Mouse (Mus musculus) forebrain, embryonic 14.5 days (tissue): ENCODE results near the gene Ccdc85c. TPM values are rescaled to one million over a fixed set of nuclear protein-coding genes. Genes with fewer than 3 reads are reported as not detected.

ENCODE experiments used
- ATAC-seq: fragments of 200-750 bp; cut with Nextera tagmentation; 2 replicates; pipeline ENCODE4 v1.8.0; 2017; ENCODE audit warnings: mild to moderate bottlenecking, moderate library complexity
- DNase-seq: peaks from one replicate; pipeline ENCODE4 v3.0.0-alpha.2; 2015; ENCODE audit warnings: low spot score
- H3K27ac ChIP-seq: fragments of 300-500 bp; sonication (generic); 2 replicates; pipeline ENCODE4 v1.5.1; 2014; ENCODE audit warnings: low read depth, mild to moderate bottlenecking, control low read depth, low read length, moderate library complexity
- H3K27me3 ChIP-seq: fragments of 300-500 bp; sonication (generic); replicated peaks from 2 replicates; pipeline ENCODE4 v1.6.1; 2014; ENCODE audit warnings: low read length, control low read depth, mixed read lengths; ENCODE audit not compliant: control insufficient read depth, insufficient read depth
- H3K36me3 ChIP-seq: fragments of 300-500 bp; sonication (generic); 2 replicates; pipeline ENCODE4 v1.6.1; 2014; ENCODE audit warnings: low read length, control low read depth; ENCODE audit not compliant: control insufficient read depth, insufficient read depth
- H3K4me1 ChIP-seq: fragments of 300-500 bp; sonication (generic); 2 replicates; pipeline ENCODE4 v1.6.1; 2014; ENCODE audit warnings: antibody characterized with exemption, low read length, control low read depth; ENCODE audit not compliant: control insufficient read depth, insufficient read depth
- H3K4me2 ChIP-seq: fragments of 300-500 bp; sonication (generic); 2 replicates; pipeline ENCODE4 v1.6.1; 2014; ENCODE audit warnings: mild to moderate bottlenecking, control low read depth, low read length
- H3K4me3 ChIP-seq: fragments of 300-500 bp; sonication (generic); 2 replicates; pipeline ENCODE4 v1.5.1; 2014; ENCODE audit warnings: low read depth, low read length, control low read depth
- H3K9ac ChIP-seq: fragments of 300-500 bp; sonication (generic); 2 replicates; pipeline ENCODE4 v1.6.1; 2014; ENCODE audit warnings: mild to moderate bottlenecking, low read length, control low read depth, moderate library complexity
- H3K9me3 ChIP-seq: fragments of 300-500 bp; sonication (generic); replicated peaks from 2 replicates; pipeline ENCODE4 v1.6.1; 2016; ENCODE audit warnings: low read length, control low read depth, mixed read lengths; ENCODE audit not compliant: control insufficient read depth
- whole genome bisulfite sequencing: fragments of 180-500 bp; shearing (Covaris S2); extraction: QIAGEN DNeasy Blood & Tissue Kit; methylation state at CpG from one replicate; pipeline ENCODE4 v1.1.7; 2014; 5-methylcytosine and 5-hydroxymethylcytosine counted together
- polyA plus RNA-seq: library from polyadenylated mRNA; unstranded; fragments of >200 nt; fragmentation: Nextera tagmentation; extraction: Ambion mirVana; gene quantifications from 2 replicates; pipeline ENCODE4 v1.2.1, GENCODE M21; 2014

Gene Ccdc85c
- polyA plus RNA-seq, 1 experiment from 2014 or later: 14.5 TPM

DNA sequence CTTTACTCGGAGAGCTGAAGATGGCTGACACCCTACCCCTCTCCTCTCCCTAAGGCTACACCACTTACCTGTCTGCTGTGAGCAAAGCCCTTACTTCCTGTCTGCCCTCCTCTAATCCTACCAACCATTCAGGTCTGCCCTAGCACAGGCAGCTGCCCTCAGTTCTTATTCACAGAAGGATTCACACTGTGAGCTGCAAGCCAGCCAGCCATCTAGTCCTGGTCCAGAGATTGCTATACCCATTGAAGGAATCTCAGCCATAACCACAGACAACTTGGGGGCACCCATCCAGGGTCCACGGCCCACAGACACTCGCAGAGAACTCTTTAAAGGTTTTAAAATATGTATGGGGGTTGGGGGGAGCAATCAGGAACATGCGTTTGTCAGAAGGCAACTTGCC is 11.2 kb upstream of the Ccdc85c start:
- no peak overlapping the region for H3K27ac ChIP-seq
- no peak for DNase-seq

DNA sequence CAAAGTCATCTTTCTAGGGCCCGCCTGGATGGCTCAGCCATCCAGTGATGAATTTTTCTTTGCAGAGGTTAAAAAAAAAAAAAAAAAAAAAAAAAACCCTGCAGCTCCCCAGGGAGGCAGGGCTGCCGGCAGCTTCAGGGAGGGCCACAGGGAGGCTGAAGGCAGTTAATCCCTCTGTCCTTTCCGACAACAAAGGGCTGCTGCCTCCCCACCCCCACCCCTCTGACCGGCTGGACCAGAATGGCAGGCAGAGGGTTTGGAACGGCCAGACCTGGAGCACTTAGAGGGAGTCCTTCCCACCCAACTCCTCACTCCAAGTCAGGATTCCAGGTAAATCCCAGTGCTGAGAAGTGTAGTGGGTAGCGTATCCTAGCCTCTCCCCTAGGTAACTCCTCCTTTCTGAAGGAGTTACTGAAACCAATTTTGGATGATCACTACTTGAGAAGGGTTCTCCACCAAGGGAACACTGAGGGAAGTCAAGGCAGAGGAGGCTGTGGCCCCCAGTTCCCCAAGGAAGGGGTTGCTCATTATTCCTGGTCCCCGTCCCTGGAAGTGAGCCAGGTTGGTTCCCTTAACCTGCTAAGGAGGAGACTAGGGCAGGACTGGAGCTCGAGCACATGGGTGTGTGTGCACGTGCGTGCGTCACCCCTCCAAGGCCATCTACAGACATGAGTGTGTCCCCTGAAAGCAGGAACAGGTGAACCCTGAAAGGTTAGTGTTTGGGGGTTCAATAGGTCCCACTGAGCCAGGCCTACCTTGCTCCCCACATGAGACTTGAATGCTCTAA is 10.2 kb upstream of the Ccdc85c start:
- H3K27ac ChIP-seq: peak overlapping the region; percentile 33
- H3K9me3 ChIP-seq: no peaks in the 10 kb centered on the region
- H3K27me3 ChIP-seq: no peaks in the 10 kb centered on the region
- H3K9ac ChIP-seq: peak overlapping the region; percentile 45; the same call in 1 of the 2 replicates
- WGBS: 21% methylated on average over 11 of the region's 11 CpGs
- no peaks in the 10 kb centered on the region for H3K36me3 ChIP-seq
- peaks cover 11% of the 10 kb centered on the region for H3K4me1 ChIP-seq
- DNase-seq (no peak), ATAC-seq (peak; percentile 24; the same call in 1 of the 2 replicates)
- peak overlapping the region; percentile 14 for H3K4me2 ChIP-seq
- no peak overlapping the region for H3K4me3 ChIP-seq

More for the DNA sequence above, 11.2 kb upstream of the Ccdc85c start:
- 78% methylated on average over 4 of the region's 4 CpGs for WGBS
- no peaks in the 10 kb centered on the region for H3K27me3 ChIP-seq
- H3K9me3 ChIP-seq: no peaks in the 10 kb centered on the region
- no peak overlapping the region for H3K9ac ChIP-seq
- no peak overlapping the region for H3K4me2 ChIP-seq
- no peak for ATAC-seq
- H3K4me3 ChIP-seq: no peak overlapping the region
- H3K4me1 ChIP-seq: peaks cover 11% of the 10 kb centered on the region
- H3K36me3 ChIP-seq: no peaks in the 10 kb centered on the region

DNA sequence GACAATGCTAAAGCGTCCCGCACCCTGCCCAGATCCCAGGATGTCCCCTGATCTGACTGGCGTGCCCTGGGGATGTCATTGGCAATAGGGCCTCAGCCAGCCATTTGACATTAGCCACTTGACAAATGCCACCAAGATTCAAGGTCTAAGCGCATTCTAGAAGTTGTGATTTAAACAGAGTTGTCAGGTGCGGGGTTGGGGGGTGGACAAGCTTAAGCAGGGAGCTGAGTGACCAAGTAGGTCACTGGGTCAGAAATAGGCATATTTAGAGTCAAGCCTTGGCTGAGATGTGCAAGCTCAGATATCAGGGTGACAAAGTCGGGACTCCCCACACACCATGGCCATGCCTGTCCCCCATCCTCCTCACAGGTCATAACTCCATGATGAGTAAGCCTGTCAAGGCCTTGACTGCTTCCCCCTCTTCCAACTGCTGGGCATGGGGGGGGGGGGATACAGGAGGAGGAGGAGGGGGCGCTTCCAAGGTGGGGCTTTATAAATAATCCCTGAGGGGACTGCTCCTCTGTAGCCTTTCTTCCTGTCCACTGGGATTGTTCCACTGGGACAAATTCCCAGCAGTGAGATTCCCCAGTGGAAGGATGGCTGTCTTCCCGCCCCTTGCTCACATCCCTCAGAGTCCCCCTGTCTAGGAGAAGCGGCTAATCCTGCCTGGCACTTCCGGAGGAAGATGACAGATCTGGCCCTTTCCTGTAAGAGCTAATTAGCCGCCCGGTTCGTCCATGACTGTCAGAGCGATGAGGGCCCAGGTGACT is 9.4 kb upstream of the Ccdc85c start:
- H3K27me3 ChIP-seq: no peaks in the 10 kb centered on the region
- 28% methylated on average over 14 of the region's 14 CpGs for WGBS
- H3K36me3 ChIP-seq: no peaks in the 10 kb centered on the region
- peak overlapping the region; percentile 14; the same call in 1 of the 2 replicates for H3K4me2 ChIP-seq
- H3K27ac ChIP-seq: peak overlapping the region; percentile 33
- H3K4me3 ChIP-seq: no peak overlapping the region
- H3K9ac ChIP-seq: peak overlapping the region; percentile 45; the same call in 1 of the 2 replicates
- ATAC-seq: peak; percentile 45
- peaks cover 11% of the 10 kb centered on the region for H3K4me1 ChIP-seq
- DNase-seq: no peak
- no peaks in the 10 kb centered on the region for H3K9me3 ChIP-seq

- no peaks in the 10 kb centered on the region for H3K27me3 ChIP-seq
- peak overlapping the region; percentile 80 for H3K4me2 ChIP-seq
- peaks cover 33% of the 10 kb centered on the region for H3K4me1 ChIP-seq
- no peaks in the 10 kb centered on the region for H3K36me3 ChIP-seq
- no peak overlapping the region for H3K4me3 ChIP-seq
- H3K9me3 ChIP-seq: no peaks in the 10 kb centered on the region
- 25% methylated on average over 15 of the region's 15 CpGs for WGBS
- ATAC-seq (no peak), DNase-seq (peak; percentile 53)
- H3K9ac ChIP-seq: 0 out of 2 replicates have a peak overlapping the region, but pooled peaks have one; percentile 21
- H3K27ac ChIP-seq: peak overlapping the region; percentile 55; the same call in 1 of the 2 replicates
Observed at GRCm38 (mm10) chr12:108278221-108278918, 3.1 kb upstream of the Ccdc85c start.

GRCm38 (mm10) chr12:108277341-108277841 is 2.2 kb upstream of the Ccdc85c start:
- DNase-seq (peak; percentile 70), ATAC-seq (no peak)
- no peaks in the 10 kb centered on the region for H3K36me3 ChIP-seq
- peak overlapping the region; percentile 55; the same call in 1 of the 2 replicates for H3K27ac ChIP-seq
- peak overlapping the region; percentile 84 for H3K9ac ChIP-seq
- H3K4me1 ChIP-seq: peaks cover 41% of the 10 kb centered on the region
- H3K27me3 ChIP-seq: no peaks in the 10 kb centered on the region
- H3K9me3 ChIP-seq: no peaks in the 10 kb centered on the region
- WGBS: 4% methylated on average over 12 of the region's 12 CpGs
- peak overlapping the region; percentile 74 for H3K4me3 ChIP-seq
- peak overlapping the region; percentile 80 for H3K4me2 ChIP-seq

- H3K9me3 ChIP-seq: no peaks in the 10 kb centered on the region
- DNase-seq (peak; percentile 79), ATAC-seq (no peak; the same call in 1 of the 2 replicates)
- H3K4me2 ChIP-seq: peak overlapping the region; percentile 80
- peak overlapping the region; percentile 91 for H3K27ac ChIP-seq
- H3K27me3 ChIP-seq: no peaks in the 10 kb centered on the region
- H3K9ac ChIP-seq: peak overlapping the region; percentile 84
- under 1% methylated on average over 47 of the region's 47 CpGs for WGBS
- H3K4me3 ChIP-seq: peak overlapping the region; percentile 74
- H3K4me1 ChIP-seq: peaks cover 54% of the 10 kb centered on the region
- H3K36me3 ChIP-seq: no peaks in the 10 kb centered on the region
Observed at GRCm38 (mm10) chr12:108275920-108276822, 946 bp upstream of the Ccdc85c start.

- peak; percentile 90 for ATAC-seq
- H3K27ac ChIP-seq: peak overlapping the region; percentile 91
- H3K9me3 ChIP-seq: no peaks in the 10 kb centered on the region
- peak overlapping the region; percentile 74 for H3K4me3 ChIP-seq
- peak; percentile 98 for DNase-seq
- peak overlapping the region; percentile 84 for H3K9ac ChIP-seq
- no peaks in the 10 kb centered on the region for H3K36me3 ChIP-seq
- peak overlapping the region; percentile 97 for H3K4me2 ChIP-seq
- no peaks in the 10 kb centered on the region for H3K27me3 ChIP-seq
- 0% methylated on average over 31 of the region's 37 CpGs for WGBS
- peaks cover 60% of the 10 kb centered on the region for H3K4me1 ChIP-seq
Observed at GRCm38 (mm10) chr12:108275508-108275890, 274 bp upstream of the Ccdc85c start.

GRCm38 (mm10) chr12:108274313-108274595 is 971 bp downstream of the Ccdc85c start:
- Histone ChIP-seq H3K27me3 (no peaks in the 10 kb centered on the region), H3K36me3 (no peaks in the 10 kb centered on the region), H3K4me2 (peak overlapping the region; percentile 97), H3K4me3 (peak overlapping the region; percentile 74), H3K9ac (peak overlapping the region; percentile 86), H3K9me3 (no peaks in the 10 kb centered on the region), H3K4me1 (peaks cover 62% of the 10 kb centered on the region), H3K27ac (peak overlapping the region; percentile 87; the same call in 1 of the 2 replicates)
- WGBS: 0% methylated on average over 30 of the region's 35 CpGs
- DNase-seq: no peak
- no peak for ATAC-seq
